Mouse (Mus musculus): ENCODE data around the gene Adprhl1. TPM values are rescaled to one million over a fixed set of nuclear protein-coding genes. Genes with fewer than 3 reads are reported as not detected.

Adprhl1 gene
- total RNA-seq, 2 experiments from 2014 or later, result 1.3 to 1.9 TPM

DNA sequence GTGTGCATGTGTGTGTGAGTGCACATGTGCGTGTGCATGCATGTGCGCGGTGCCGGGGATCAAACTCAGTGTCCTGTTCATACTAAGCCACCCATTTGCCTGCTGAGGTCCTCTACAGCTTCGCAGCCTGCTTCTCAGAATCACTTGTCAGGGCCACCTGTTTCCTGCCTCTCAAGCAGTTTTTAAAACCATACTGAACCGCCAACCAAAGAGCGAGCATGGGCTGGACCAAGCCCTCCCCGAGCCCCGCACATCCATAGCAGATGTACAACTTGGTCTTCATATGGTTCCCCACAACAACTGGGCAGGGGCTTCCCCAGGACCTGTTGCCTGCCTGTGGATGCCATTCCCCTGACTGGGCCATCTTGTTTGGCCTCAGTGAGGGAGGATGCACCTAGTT, 13.9 kb downstream of the Adprhl1 start:
- DNase-seq (ENCODE audit: extremely low spot score in 1 of 2, low spot score in 2 of 2), result no peak
- intact Hi-C loops (cut with DNase I), result no loop called here

DNA sequence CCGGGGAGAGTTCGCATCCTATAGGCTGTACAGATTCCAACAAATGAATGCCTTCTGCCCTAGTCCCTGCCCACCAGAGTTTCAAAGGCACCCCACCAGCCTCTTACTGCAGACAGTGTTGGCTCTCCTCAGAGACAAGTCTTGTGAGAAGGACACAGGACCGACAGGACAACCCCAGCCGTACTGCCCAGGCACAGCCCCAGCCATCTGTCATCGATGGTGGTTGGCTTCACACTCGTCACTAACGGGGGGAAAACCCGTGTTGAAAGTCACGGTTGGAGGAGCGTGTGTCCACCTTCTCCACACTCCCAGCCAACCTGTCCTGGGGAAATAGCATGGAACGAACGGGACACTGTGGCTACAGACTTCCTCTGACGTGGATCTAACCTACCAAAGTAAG, 19.2 kb downstream of the Adprhl1 start:
- DNase-seq (ENCODE audit: extremely low spot score in 1 of 2, low spot score in 2 of 2), result no peak
- intact Hi-C loops (cut with DNase I), result no loop called here

DNA sequence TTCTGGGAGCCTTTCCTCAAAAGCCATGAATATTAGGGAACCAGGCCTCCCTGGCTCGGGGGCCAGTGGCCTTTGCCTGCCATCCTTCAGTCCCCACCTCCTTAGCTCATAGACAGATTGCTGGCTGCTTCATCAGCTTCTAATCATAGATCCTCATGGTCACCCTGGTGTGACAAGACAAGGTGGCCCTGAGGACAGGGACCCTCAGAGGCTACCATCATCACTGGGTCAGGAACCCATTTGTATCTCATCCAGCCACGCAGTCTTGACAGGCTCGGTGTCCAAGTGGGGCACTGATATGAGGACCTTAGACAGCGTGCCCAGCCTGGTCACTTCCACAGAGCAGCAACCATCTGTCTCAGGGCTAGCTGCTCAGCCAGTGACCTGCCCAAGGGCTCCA, 23.5 kb downstream of the Adprhl1 start:
- intact Hi-C loops (cut with DNase I), result no loop called here
- no peak for DNase-seq (ENCODE audit: extremely low spot score in 1 of 2, low spot score in 2 of 2)

DNA sequence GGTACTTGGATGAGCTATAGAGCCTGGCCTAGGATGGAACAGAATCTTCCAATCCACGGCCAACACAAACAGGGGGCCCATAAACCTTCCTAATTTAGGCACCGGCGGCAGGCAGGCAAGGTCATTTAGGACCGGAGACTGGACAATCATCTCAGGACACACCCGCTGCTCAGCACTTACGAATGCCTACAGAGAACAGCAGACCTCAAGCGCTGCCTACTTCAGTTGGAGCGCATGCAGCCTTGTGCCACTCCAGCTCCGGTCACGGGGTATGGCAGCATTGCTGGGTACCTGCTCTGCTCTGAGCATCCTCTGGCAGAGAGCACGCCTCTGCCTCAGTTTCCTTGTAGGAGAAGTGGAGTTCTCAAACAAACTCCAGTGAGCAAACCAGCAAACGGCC, 24.2 kb downstream of the Adprhl1 start:
- DNase-seq (ENCODE audit: extremely low spot score in 1 of 2, low spot score in 2 of 2), result no peak
- intact Hi-C loops (cut with DNase I), result no loop called here

DNA sequence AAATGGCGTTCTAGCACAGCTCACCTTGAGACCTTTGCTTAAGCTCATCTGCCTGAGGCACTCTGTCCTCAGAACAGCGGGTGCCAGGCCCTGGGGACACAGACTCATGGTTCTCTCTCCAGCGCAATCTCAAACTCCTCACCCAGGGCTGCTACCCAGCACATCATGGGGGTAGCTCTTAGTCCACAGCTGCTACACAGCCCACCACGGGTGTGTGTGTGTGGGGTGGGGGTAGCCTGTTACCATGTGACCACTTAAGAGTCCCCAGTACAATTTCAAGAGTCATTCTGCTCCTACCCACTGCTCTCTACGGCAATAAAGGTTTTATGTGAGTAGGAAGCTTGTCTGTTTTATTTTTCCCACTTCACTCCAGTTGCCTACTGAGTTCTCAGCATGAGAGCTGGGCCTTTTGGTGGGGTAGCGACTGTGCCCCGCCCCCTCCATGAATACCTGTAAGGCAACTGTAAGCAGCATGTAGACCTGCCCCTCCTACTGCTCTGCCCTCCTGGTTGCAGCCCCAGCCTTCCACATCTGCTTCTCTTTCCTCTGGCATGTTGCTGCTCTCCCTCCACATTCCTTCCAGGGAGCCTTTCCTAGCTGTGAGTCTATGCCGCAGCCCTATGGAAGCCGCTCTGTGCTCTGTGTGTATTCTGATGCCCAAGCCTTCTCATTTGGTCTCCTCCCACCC, 24.9 kb downstream of the Adprhl1 start:
- DNase-seq (ENCODE audit: extremely low spot score in 1 of 2, low spot score in 2 of 2), result no peak
- intact Hi-C loops (cut with DNase I), result no loop called here

DNA sequence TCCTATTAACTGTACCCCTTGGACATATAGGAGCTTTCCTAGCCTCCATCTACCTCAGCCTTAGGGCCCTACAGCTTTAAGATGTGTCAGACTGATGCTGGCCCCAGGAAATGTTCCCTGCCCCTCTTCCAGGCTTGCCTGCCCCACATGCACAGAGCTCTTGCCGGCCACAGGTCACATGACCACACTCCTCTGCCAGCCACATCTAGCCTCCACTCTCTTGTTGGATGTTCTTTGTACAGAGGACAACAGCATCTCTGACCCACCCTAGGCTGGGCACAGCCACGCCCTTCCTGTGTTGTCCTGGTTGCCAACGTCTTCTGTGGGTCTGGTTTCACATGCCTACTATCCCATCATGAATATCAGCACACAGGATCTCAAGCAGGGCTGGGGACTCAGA, 26.8 kb downstream of the Adprhl1 start:
- intact Hi-C loops (cut with DNase I), result no loop called here
- DNase-seq (ENCODE audit: extremely low spot score in 1 of 2, low spot score in 2 of 2), result no peak

DNA sequence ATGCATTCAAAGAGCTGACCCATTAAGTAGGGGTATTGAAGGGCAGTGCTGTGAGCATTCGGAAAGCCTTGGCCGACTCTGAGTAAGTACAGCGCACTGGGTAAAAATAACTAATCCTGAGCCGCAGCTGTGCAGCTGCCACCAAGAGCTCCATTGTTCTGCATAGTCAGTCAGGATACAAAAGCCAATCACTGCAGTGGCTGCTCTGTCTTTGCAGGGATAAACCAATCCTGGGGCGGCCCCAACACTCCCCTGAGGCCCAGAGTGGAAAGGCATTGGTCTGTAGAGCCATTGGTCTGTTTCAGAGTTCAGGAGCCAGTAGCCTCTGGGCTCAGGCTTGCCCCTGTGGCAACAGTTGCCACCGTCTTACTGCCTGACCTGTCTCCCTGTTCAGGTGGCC, 27.7 kb downstream of the Adprhl1 start:
- peak in 1 of 2 experiments; percentile 10 for DNase-seq (ENCODE audit: extremely low spot score in 1 of 2, low spot score in 2 of 2)
- intact Hi-C loops (cut with DNase I), result no loop called here

DNA sequence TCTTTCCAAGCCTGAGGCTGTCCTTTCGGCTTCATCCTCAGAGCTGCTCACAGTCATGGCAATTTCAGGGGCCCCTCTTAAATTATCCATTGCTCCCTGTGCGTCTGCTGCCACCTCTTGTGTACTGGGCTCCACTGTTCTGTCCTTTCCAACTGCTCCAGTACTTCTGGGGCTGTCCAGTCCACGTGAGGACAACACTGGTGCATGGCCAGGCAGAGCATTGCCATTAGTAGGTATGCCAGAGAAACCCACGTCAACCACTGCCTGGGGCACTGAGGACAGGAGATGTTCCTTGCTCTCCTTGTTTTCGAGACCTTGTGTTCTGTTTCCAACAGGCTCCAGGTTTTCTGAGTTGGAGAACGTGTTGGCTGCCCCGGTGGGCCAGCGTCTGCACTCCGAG, 29.5 kb downstream of the Adprhl1 start:
- intact Hi-C loops (cut with DNase I), result no loop called here
- DNase-seq (ENCODE audit: extremely low spot score in 1 of 2, low spot score in 2 of 2), result no peak

DNA sequence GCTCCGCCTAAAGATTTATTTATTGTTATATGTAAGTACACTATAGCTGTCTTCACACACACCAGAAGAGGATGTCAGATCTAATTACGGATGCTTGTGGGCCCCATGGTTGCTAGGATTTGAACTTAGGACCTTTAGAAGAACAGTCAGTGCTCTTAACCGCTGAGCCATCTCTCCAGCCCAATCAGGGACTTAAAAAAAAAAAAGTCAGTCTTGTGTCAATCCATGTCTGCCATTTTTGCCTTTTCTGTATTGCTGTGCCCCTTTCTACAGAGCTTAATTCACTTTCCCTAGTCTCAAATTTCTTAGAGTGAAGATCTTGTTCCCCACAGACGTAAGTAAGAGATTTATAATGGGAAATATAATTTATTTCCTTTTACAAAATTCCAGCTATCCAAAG, 35.5 kb downstream of the Adprhl1 start:
- intact Hi-C loops (cut with DNase I), result no loop called here
- DNase-seq (ENCODE audit: extremely low spot score in 1 of 2, low spot score in 2 of 2), result no peak

DNA sequence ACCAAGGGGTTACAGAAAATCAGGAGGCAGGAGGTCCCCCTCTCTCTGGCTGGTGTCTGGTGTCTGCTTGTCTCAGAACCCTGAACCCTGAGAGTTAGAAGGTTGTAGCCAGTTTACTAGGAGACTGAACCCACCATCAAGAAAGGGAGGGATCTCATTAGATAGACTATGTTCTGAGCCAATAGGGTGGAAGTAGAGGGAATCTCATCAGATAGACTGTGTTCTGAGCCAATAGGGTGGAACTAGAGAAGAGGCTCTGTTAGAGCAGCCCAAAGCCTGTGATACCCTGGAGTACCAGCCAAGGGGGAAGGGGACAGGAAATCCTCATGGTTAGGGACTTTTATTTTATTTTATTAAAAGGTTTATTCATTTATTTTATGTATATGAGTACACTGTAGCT, 36.0 kb downstream of the Adprhl1 start:
- intact Hi-C loops (cut with DNase I), result no loop called here
- DNase-seq (ENCODE audit: extremely low spot score in 1 of 2, low spot score in 2 of 2), result no peak

DNA sequence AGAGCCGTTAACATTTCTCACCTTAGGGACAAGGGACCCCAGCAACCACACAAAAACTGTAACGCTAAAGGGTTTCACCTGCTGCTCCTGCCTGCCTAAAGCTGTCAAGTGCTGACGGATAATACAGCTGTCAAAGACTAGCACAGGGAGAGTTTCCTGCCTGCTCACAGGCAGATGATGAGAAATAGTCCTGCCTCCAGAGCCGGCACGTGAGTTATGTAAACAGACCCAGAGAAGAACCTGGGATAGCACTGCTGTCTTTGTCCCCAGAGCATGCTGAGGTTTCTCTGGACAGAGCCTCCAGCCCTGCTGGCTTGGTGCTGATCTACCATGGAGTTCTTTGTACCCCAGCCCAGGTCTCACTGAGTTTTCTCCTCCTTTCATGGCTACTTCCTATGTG, 36.9 kb downstream of the Adprhl1 start:
- DNase-seq (ENCODE audit: extremely low spot score in 1 of 2, low spot score in 2 of 2), result no peak
- intact Hi-C loops (cut with DNase I), result no loop called here

DNA sequence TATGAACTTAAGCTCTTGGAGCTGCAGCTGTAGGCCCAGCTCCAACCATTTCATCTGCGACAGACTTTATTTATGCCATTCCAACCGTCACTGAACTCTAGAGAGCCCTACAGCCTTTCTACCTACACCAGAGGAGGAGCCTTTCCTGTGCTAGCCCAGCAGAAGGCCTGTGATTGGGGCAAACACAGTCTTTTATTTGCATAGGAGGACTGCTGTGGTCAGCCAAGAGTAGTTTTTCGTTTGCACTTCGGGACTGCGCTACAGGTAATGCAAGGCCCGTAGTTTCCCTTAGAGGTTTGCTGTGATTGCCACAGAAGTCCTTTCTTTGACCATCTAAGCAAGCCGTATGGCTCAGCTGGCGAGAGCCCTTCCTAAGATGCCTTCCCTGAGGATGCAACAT, 37.6 kb downstream of the Adprhl1 start:
- intact Hi-C loops (cut with DNase I), result no loop called here
- no peak for DNase-seq (ENCODE audit: extremely low spot score in 1 of 2, low spot score in 2 of 2)

DNA sequence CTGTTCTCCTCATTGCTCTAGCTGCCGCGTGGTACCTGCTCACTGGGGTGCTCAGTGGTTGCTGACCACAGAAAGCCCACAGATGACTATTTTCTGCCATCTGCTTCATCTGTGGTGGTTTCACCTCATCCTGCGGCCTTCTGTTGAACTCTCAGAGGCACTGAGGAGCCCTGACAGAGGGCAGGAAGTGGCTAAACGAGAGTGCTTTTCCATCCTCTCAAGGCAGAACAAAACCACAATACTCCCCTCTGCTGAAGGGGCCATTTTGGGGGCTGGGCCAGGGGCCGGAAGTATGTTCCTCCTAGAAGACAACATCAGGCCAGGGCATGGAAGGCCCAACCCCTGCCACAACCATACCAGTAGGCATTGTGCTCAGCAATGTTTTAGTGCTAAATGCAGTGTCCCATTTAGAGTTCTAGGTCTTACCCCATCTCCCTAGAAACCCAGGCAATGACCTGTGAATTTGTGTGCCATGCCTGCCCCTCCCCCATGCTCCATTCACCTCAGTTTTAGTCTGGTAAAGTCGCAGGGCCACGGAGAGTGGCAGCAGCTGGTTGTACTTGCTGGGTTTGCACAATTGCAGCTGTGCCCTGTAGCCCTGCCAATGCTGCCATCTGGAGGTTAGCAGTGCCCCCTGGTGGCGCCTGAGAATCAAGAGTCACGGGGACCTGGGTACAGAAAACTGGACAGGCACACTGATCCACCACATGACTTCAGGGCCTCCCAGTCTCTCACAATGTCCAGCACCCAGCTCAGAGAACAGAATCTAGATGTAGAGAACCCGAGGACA, 40.3 kb downstream of the Adprhl1 start:
- intact Hi-C loops (cut with DNase I), result loop anchor here (5.0 kb wide), 1 partner anchor 56 kb away; the partner anchor contains the start of gene Lamp1
- DNase-seq (ENCODE audit: extremely low spot score in 1 of 2, low spot score in 2 of 2), result peak; percentile 79 to 89

DNA sequence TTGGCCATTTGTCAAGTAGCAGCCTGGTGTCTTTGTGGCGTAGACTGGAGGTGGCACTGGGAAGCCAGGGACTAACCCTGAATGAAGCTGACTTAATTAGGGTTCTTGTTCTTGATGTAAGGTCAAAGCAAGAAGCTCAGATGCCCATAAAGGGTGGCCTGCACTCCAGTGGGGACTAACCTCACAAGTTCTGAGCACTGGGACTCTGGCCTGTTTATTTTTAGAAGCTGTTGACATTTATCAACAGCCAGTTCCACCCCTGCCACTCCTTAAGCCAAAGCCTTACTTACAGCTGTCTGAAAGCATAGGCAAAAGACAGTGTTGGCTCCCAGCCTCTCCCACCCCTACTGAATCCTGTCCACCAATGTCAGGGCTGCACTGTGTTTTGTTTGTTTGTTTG, 44.2 kb downstream of the Adprhl1 start:
- intact Hi-C loops (cut with DNase I), result loop anchor here (5.0 kb wide), 1 partner anchor 52 kb away; the partner anchor contains the start of gene Lamp1
- DNase-seq (ENCODE audit: extremely low spot score in 1 of 2, low spot score in 2 of 2), result no peak

DNA sequence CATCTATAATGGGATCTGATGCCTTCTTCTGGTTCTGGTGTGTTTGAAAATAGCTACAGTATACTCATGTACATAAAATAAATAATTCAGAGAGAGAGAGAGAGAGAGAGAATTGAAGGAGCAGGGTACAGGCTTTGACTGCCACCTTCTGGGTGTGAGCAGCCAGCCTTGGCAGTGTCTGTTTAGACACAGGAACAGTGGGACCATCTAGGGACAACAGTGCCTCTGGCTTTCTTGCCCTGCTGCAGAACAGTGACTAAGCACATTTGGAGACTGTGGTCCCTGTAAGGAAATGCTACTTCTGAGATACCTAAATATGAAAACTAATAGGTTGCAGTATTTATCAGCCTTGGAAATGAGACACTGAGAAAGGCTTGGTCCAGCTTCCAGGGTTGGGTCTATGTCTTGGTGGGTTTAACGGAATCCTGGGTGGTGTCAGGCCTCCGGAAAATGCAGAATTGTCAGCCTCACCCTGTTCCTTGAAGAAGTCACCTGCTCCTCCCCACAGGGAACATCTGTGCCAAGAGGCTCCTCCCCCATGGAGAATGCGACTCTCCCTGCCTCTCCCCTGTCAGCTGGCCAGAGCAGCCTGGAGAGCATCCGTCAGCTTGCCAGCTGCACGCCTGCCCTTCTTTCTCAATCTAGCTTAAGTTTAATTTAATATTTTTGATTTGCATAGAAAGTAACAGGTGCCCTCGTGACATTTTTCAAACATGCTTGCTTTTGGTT, 45.2 kb downstream of the Adprhl1 start:
- intact Hi-C loops (cut with DNase I), result no loop called here
- no peak for DNase-seq (ENCODE audit: extremely low spot score in 1 of 2, low spot score in 2 of 2)

DNA sequence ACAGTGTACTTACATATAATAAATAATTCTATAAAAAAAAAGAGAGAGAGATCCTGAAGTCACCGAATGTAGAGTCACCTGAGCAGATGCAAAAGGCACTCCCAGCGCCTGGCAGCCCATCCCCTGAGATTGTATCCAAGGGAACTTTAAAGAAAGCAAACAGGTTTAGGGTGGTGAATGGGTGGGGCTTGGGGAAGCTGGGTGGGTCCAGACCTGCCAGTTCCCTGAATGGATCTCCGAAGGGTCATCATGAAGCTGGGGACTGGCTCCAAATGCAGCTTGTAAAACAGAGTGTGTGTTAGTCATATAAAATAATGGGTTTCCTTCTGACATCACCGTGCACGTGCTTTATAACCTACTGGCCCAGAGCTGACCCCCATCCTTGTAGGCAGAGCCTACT, 47.7 kb downstream of the Adprhl1 start:
- DNase-seq (ENCODE audit: extremely low spot score in 1 of 2, low spot score in 2 of 2), result no peak
- intact Hi-C loops (cut with DNase I), result no loop called here

DNA sequence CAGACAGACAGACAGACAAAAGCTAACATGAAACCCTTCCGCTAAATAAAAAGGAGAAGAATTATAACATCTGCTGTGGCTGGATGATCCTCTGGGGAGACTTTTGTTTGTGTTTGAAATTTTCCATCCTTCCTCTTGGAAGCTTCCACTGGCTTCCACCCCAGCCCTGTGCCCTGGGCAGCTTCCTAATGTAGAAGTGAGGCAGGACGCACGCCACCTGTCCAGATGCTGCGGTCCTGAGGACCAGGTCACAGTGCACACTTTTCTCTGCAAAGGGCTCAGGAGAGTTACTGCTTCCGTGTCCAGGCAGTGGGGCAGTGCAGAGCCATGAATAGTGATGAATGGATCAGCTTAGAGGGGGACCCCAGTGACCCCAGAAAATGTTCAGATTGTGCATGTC, 48.7 kb downstream of the Adprhl1 start:
- DNase-seq (ENCODE audit: extremely low spot score in 1 of 2, low spot score in 2 of 2), result no peak
- intact Hi-C loops (cut with DNase I), result no loop called here

DNA sequence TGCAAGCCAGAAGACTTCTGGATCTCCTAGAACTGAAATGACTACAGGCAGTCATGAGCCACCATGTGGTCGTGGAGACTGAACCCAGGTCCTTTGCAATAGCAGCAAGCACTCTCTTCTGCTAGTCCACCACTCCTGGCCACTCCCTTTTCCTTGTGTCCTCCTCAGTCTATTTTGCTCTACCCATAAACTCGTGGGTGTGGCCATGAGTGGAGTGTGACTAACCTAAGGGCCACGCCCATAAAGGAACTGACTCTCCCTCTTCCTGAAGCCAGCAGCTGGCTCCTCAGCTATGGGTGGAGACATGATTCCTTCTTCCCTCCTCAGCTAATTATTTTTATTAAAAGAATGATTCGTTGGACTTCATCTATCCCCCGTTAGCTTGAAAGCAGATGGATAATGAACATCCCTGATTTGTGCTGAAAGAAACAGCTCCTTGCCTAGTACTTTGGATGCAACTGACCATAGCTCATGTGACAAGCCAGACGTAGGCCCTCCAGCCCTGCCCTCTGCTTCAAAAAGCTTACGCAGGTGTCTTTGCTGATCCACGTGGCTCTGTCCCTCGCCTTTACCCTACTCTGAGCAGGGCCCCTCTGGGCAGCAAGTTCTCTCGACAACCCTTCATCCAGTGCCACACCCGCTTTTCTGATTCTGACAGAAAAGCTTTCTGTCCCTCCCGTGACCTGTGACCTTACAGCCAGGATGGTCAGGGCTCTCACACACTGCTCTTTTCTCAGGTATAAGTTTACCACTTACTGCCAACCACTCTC, 49.4 kb downstream of the Adprhl1 start:
- intact Hi-C loops (cut with DNase I), result no loop called here
- DNase-seq (ENCODE audit: extremely low spot score in 1 of 2, low spot score in 2 of 2), result no peak

DNA sequence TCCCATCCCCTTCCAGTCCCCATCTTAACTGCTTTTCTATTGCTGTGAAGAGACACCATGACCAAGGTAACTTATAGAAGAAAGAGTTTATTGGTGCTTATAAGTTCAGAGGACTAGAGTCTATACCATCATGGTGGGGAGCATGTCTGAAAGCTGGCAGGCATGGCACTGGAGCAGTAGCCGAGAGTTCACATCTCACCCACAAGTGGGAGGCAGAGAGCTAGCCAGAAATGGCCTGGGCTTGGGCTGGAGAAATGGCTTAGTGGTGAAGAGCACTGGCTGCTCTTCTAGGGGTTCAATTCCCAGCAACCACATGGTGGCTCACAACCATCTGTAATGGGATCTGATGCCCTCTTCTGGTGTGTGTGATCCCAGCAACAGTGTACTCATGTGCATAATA, 50.5 kb downstream of the Adprhl1 start:
- DNase-seq (ENCODE audit: extremely low spot score in 1 of 2, low spot score in 2 of 2), result no peak

More for the DNA sequence above, 50.5 kb downstream of the Adprhl1 start:
- intact Hi-C loops (cut with DNase I), result no loop called here

All from left cerebral cortex, postnatal 10 days (tissue).